In genomic region chr7:113216152-113216551, GRCm38 (mm10) we compare ENCODE assay signal across 16 mouse cellular contexts. TPM values are rescaled to one million over a fixed set of nuclear protein-coding genes. Genes with fewer than 3 reads are reported as not detected.
A peak's percentile ranks its signal among the peaks of the same experiment; 100 is the strongest.
DNase-seq lines count a peak whose midpoint lies in the region; ATAC-seq lines count a peak whose summit lies in the region.
"Had no signal": no experiment of that assay in that cellular context is flagged by ENCODE, and none has a peak within 500 bp of the region (broad histone marks: within the 10 kb centered on the region; RNA-seq: fewer than 3 reads in every experiment).

No protein-coding gene starts in this region.

- no peak for ATAC-seq in hindbrain, embryonic 14.5 days (ENCODE audit: low FRiP score)
- no peak for ATAC-seq in neural tube, embryonic 15.5 days (ENCODE audit: low FRiP score)
- ATAC-seq: intestine, embryonic 16.5 days had no signal

- H3K27me3 ChIP-seq in hindbrain, embryonic 14.5 days (ENCODE audit: control insufficient read depth, insufficient read depth, low read length), result no peaks in the 10 kb centered on the region
- H3K27me3 ChIP-seq in neural tube, embryonic 15.5 days (replicated peaks), result peaks cover 2% of the 10 kb centered on the region
- H3K27me3 ChIP-seq: CH12.LX; heart, embryonic 15.5 days had no signal

- no peaks in the 10 kb centered on the region for H3K36me3 ChIP-seq in hindbrain, embryonic 14.5 days (replicated peaks; ENCODE audit: control insufficient read depth, insufficient read depth)
- H3K36me3 ChIP-seq in neural tube, embryonic 15.5 days, result no peaks in the 10 kb centered on the region
- H3K36me3 ChIP-seq: embryonic facial prominence, embryonic 15.5 days; heart, embryonic 15.5 days; liver, embryonic 13.5 days; midbrain, embryonic 12.5 days had no signal

- no peaks in the 10 kb centered on the region for H3K9me3 ChIP-seq in hindbrain, embryonic 14.5 days (ENCODE audit: control insufficient read depth, low read length)
- no peaks in the 10 kb centered on the region for H3K9me3 ChIP-seq in neural tube, embryonic 15.5 days (replicated peaks)
- H3K9me3 ChIP-seq: embryonic facial prominence, embryonic 15.5 days; heart, embryonic 15.5 days; liver, embryonic 13.5 days; midbrain, embryonic 12.5 days had no signal

- WGBS in hindbrain, embryonic 14.5 days, result 73% methylated on average over 8 of the region's 8 CpGs
- WGBS in neural tube, embryonic 15.5 days, result 67% methylated on average over 8 of the region's 8 CpGs

- no peak overlapping the region for H3K4me3 ChIP-seq in hindbrain, embryonic 14.5 days (replicated peaks; ENCODE audit: low read length)
- H3K4me3 ChIP-seq in neural tube, embryonic 15.5 days (replicated peaks), result no peak overlapping the region
- H3K4me3 ChIP-seq: embryonic facial prominence, embryonic 15.5 days; heart, embryonic 15.5 days; liver, embryonic 13.5 days; midbrain, embryonic 12.5 days had no signal

- peaks cover 9% of the 10 kb centered on the region for H3K4me1 ChIP-seq in hindbrain, embryonic 14.5 days (replicated peaks; ENCODE audit: control insufficient read depth, insufficient read depth, low read length)
- peaks cover 21% of the 10 kb centered on the region for H3K4me1 ChIP-seq in neural tube, embryonic 15.5 days
- H3K4me1 ChIP-seq: liver, embryonic 13.5 days had no signal

- peak; percentile 37 to 58 for DNase-seq in heart, adult 18-20 months
- DNase-seq in heart, postnatal 4 days, result no peak
- DNase-seq in right cerebral cortex, adult 18-20 months, result peak; percentile 48
- no peak for DNase-seq in right cerebral cortex, postnatal 4 days
- DNase-seq in lung, postnatal 25 days (ENCODE audit: low spot score), result peak; percentile 47
- DNase-seq in hindbrain, embryonic 14.5 days (ENCODE audit: low spot score), result no peak
- DNase-seq: cerebellum, adult 9-10 months; liver, embryonic 13.5 days; thymus, adult 18-20 months had no signal

- H3K4me2 ChIP-seq in hindbrain, embryonic 14.5 days (replicated peaks), result no peak overlapping the region
- no peak overlapping the region for H3K4me2 ChIP-seq in neural tube, embryonic 15.5 days
- H3K4me2 ChIP-seq: embryonic facial prominence, embryonic 15.5 days; heart, embryonic 15.5 days; liver, embryonic 13.5 days; midbrain, embryonic 12.5 days had no signal

- no peak overlapping the region for H3K9ac ChIP-seq in hindbrain, embryonic 14.5 days
- H3K9ac ChIP-seq in neural tube, embryonic 15.5 days (replicated peaks), result no peak overlapping the region
- H3K9ac ChIP-seq: embryonic facial prominence, embryonic 15.5 days; heart, embryonic 15.5 days; liver, embryonic 13.5 days; midbrain, embryonic 12.5 days had no signal

- no peak overlapping the region for H3K27ac ChIP-seq in hindbrain, embryonic 14.5 days
- H3K27ac ChIP-seq in neural tube, embryonic 15.5 days (replicated peaks), result no peak overlapping the region
- H3K27ac ChIP-seq: embryonic facial prominence, embryonic 15.5 days; heart, embryonic 15.5 days; liver, embryonic 13.5 days; macrophage; midbrain, embryonic 12.5 days had no signal

RNA-seq across cellular contexts. Expression of gene Arntl, which starts 8.9 kb away (rescaled TPM):
- total RNA-seq in heart, adult 18-20 months (2021), result 10 to 100 TPM; 18.5 to 22.6 TPM
- 10 to 100 TPM in 1 of 2 experiments, 1 to 10 TPM in 1; 9.6 to 10.0 TPM for total RNA-seq in heart, postnatal 4 days (2021)
- polyA plus RNA-seq in hindbrain, embryonic 14.5 days (2014; fragmentation: Nextera tagmentation; extraction: Ambion mirVana), result 16.9 and 17.7 TPM in 2 replicates
- 14.4 and 17.7 TPM in 2 replicates for polyA plus RNA-seq in neural tube, embryonic 15.5 days (2015; fragmentation: Nextera tagmentation; extraction: Ambion mirVana)

Comparison
In these comparisons a context has a peak if more than half of its experiments do, and no peak if none do; other contexts are left out.
1. DNase-seq: peak in heart, adult 18-20 months (2 of 2), right cerebral cortex, adult 18-20 months (single experiment) and lung, postnatal 25 days (single experiment); none in heart, postnatal 4 days (single experiment), right cerebral cortex, postnatal 4 days (single experiment) and hindbrain, embryonic 14.5 days (single experiment).